Mouse (Mus musculus) left cerebral cortex, adult 11 months (tissue): ENCODE measurements at regions not wholly inside any gene's neighbourhood (a gene's known extent, or its start where the extent isn't known, plus 50 kb on each side); places are given as distances from the start of the nearest gene placed in this dataset.

Source experiments
- DNase-seq: peaks from one replicate; pipeline ENCODE4 v3.0.0; 2022; ENCODE audit warnings: low spot score

- DNase-seq, result no peak
Observed at GRCm38 (mm10) chr3:4971496-4971895, 779.1 kb upstream of the Gm8797 start.

- DNase-seq, result no peak
Observed at GRCm38 (mm10) chr3:4973278-4973677, 777.3 kb upstream of the Gm8797 start.

DNA sequence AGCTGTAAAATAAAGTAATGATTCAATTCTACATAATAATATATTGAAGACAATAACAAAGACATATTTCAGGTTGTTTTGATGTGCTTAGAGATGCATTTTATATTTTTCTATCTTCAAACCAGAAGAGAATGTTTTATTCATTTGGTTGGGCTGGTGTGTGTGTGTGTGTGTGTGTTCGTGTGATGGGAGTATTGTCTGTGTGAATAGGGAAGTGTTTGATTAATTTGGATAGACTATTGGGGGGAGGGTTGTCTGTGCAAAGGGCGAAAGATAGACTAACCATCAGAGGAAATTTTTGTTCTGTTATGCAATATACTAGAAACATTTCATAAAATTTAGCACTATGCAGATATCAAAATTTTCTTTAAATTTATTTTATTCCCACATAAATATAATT, 776.8 kb upstream of the Gm8797 start:
- DNase-seq, result no peak

DNA sequence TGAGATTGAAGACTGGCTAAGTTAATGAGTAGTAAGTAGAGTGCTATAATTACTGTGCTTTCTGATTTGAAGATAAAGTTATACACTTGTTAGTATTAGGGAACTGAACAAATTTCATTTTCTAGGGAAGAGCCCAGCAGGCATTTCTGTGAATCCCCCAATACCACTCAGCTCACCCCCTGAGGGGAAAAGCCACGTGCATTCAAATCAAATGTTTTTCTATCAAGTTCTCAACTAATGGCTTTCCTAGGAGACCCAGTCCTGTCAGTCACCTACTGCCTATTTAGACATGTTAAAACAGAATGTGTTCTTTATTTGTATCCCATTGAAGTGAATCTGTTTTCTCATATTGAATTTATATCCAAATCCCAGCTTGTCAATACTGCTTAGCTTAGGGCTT, 775.9 kb upstream of the Gm8797 start:
- no peak for DNase-seq

GRCm38 (mm10) chr3:4976344-4976743, 774.3 kb upstream of the Gm8797 start:
- DNase-seq, result no peak

- DNase-seq, result no peak
Observed at GRCm38 (mm10) chr3:5017742-5018141, 732.9 kb upstream of the Gm8797 start.
